Mouse (Mus musculus) left cerebral cortex, postnatal 14 days (tissue): ENCODE data around the gene Prrx2. TPM values are rescaled to one million over a fixed set of nuclear protein-coding genes. Genes with fewer than 3 reads are reported as not detected.

Experiments used
- DNase-seq, 2 experiments: peaks; one replicate each; pipeline ENCODE4 v3.0.0; 2021 to 2022; ENCODE audit warnings: low spot score in 2 of 2, mixed read lengths in 1 of 2
- intact Hi-C: fragments of 180-260 bp; cut with DNase I; formaldehyde crosslinking; loops from one replicate; pipeline ENCODE4 v1.15.1; 2025
- total RNA-seq, 2 experiments: library from RNA; stranded (reverse); gene quantifications; 2 replicates each; pipeline ENCODE4 v1.2.3; 2021

Gene Prrx2
- total RNA-seq, 2 experiments from 2014 or later, result 2.3 to 3.3 TPM

DNA sequence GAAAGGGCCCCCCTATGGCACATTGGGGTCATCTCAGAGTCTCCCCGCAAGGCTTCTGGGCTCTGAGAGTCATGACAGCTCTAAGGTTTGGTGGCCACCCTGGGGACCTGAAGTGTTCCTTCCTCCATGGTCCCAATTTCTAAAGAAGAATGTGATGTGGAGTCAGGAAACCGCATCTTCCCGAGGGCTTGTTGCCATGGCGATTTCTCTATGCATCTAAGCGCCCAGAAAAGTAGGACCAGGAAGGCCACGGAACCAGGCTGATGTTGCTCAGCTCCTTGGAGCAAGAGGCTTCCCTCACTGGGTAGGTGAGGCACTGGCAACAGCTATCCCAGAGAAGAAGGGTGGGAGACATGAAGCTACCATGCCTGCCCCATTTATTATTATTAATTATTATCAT, 22.3 kb downstream of the Prrx2 start:
- intact Hi-C loops, result no loop called here
- DNase-seq, result peak; percentile 42 to 59

DNA sequence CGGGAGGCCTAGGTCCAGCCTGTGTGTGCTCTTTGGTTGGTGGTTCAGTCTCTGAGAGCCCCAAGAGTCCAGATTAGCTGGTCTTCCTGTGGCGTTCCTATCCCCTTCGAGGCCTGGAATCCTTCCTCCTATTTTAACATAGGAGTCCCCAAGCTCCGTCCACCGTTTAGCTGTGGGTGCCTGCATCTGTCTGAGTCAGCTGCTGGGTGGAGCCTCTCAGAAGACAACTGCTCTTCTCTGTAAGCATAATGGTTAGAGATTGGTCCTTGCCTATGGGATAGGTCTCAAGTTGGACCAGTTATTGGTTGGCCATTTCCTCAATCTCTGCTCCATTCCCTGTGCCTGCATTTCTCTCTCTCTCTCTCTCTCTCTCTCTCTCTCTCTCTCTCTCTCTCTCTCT, 25.0 kb downstream of the Prrx2 start:
- no peak for DNase-seq
- intact Hi-C loops, result no loop called here

DNA sequence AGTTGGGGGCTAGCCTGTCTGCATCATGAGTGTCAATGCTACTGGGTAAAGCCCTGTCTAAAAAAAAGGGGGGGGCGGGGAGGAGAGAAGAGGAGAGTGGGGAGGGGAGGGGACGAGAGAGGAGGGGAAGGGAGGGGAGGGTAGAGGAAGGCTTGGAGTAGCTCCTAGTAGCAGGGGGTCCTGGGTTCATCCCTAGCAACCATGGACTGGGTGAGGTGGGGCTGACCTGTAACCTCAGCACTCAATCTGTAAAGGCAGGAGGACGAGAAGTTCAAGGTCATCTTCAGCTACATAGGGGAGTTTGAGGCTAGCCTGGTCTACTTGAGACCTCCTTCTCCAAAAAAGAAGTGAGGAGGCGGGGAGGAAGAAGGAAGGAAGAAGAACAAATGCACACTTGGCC, 27.3 kb downstream of the Prrx2 start:
- DNase-seq, result no peak
- intact Hi-C loops, result no loop called here

GRCm38 (mm10) chr2:30863574-30863973, 28.8 kb downstream of the Prrx2 start:
- DNase-seq, result no peak
- intact Hi-C loops, result no loop called here

DNA sequence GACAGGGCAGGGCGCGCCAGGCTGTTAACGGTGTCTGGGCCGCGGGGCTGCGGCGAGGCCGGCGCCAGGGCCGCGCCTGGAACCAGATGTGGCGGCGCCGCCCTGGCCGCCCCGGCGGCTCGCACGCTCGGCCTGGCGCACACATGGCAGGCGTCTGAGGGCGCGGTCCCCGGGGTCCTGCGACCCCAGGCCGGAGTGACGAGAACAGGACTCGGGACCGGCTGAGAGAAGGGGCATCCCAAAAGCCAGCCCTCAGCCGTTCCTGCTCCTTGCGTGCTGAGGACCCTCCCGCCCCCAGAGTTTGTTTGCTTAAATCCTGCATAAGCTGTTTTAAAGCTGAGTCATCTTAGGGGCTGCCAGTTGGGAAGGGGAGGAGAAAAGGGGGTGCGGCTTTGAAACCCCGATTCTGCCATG, 30.2 kb downstream of the Prrx2 start:
- DNase-seq, result no peak
- intact Hi-C loops, result no loop called here

DNA sequence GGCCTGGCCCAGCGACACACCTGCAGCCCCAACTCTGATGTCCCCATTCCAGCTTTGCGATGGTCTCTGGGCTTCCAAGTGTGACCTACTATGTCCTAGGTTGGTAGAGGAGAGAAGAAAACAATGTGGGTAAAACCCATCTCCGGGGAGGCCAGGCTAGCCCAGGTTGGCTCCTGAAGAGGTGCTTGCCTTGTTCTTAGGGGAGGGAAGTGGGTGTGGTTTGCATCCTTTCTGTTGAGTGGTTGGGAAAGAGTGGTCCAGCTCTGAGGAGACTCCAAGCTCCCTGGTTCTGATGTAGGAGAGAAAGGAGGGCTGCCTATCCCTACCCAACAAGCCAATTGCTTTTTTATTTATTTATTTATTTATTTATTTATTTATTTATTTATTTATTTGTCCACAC, 30.7 kb downstream of the Prrx2 start:
- DNase-seq, result no peak
- intact Hi-C loops, result no loop called here

GRCm38 (mm10) chr2:30870863-30871262, 36.1 kb downstream of the Prrx2 start:
- intact Hi-C loops, result no loop called here
- peak; percentile 32 to 37 for DNase-seq

GRCm38 (mm10) chr2:30872669-30873068, 37.9 kb downstream of the Prrx2 start:
- DNase-seq, result no peak
- intact Hi-C loops, result no loop called here

- no peak for DNase-seq
- intact Hi-C loops, result no loop called here
These were observed 39.7 kb downstream of the Prrx2 start for GRCm38 (mm10) chr2:30874445-30874844.

GRCm38 (mm10) chr2:30875096-30875495, 40.3 kb downstream of the Prrx2 start:
- intact Hi-C loops, result no loop called here
- DNase-seq, result no peak

DNA sequence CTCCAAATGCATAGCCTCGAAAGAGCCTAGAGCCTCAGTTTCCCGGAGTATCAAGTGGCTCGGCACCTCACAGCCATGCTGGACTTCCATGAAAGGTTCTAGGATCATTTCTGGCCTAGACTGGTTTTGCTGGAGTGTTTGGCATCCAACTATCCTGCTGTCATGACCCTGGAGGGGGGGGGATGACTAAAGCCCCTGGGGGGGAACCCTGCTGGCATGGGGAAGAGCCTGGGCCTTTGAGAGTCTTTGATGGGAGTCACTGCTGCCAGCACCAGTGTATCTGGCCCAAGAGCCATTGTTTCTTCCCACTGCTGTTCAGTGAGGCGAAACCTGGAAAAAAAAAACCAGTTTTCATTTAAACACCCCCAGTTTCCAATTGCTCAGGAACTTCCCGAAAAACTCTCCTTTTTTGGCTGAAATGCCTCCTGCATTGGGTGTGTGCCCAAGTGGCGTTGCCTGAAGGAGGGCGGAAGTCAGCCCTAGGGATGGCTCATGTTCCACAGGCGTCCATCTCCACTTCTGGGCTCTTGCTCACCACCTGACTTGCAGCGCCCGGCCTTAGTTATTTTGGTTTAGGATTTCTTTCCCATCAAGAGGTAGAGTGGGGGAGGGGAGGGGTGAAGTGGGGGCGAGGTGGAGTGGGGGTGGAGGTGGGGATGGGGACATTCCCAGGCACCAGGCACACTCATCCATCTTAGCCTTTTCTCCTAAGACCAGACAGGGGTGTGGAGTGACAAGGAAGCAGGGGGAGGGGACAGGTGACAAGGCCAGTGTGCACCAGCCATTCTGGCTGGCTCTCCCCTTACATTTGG, 41.1 kb downstream of the Prrx2 start:
- intact Hi-C loops, result no loop called here
- no peak for DNase-seq

GRCm38 (mm10) chr2:30879481-30879880, 44.7 kb downstream of the Prrx2 start:
- intact Hi-C loops, result no loop called here
- no peak for DNase-seq

GRCm38 (mm10) chr2:30881215-30881614, 46.4 kb downstream of the Prrx2 start:
- intact Hi-C loops, result no loop called here
- no peak for DNase-seq

DNA sequence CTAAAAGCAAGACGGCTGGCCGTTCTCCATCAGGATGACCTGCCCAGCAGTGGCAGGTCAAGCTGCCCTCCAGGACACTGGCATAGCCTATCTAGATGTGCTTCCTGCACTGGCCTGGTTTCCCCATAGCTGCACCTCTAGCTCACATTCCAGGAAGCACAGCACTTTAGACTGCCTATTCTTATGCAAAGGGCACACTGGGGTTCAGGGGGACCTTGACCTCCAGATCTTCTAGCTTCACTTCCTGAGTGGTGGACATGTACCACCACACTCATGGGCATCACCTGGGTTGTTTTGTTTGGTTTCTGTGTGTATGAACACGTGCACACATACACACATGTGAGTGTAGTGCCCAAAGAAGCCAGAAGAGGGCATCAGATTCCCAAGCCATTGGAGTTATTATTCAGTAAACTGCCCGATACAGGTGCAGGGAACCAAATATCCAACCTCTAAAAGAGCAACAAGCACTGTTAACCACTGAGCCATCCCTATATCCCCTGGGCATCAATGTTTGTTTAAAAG, 50.1 kb downstream of the Prrx2 start:
- intact Hi-C loops, result no loop called here
- DNase-seq, result no peak

- intact Hi-C loops, result no loop called here
- peak; percentile 62 to 80 for DNase-seq
These were observed 50.8 kb downstream of the Prrx2 start for GRCm38 (mm10) chr2:30885453-30886163.

GRCm38 (mm10) chr2:30891002-30891401, 56.2 kb downstream of the Prrx2 start:
- intact Hi-C loops, result loop anchor here (2.0 kb wide), 1 partner anchor 44 kb away; no protein-coding TSS in a partner anchor
- DNase-seq, result peak; percentile 45 to 56

- intact Hi-C loops, result no loop called here
These were observed 58.6 kb downstream of the Prrx2 start for GRCm38 (mm10) chr2:30893399-30893798.

GRCm38 (mm10) chr2:30893946-30894345, 59.2 kb downstream of the Prrx2 start:
- intact Hi-C loops, result no loop called here
- DNase-seq, result no peak

More at GRCm38 (mm10) chr2:30893399-30893798, 58.6 kb downstream of the Prrx2 start:
- DNase-seq, result no peak

DNA sequence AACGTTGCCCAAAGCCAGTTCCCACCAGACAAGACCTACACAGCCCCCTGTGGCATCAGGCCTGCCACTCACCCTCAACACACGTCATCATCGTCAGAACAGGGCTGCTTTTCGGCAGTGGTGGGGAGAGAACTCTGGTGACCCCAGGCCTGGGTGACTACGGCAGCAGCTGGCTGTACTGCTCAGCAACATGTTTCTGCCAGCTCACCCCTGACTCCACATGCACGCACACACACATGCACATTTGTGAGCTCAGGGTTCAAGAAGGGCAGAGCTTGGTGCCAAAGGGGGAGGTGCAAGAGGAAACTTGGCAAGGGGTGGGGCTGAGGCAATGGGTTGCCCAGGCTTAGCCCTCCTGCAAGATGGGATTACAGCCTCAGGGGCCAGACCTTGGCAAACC, 62.5 kb downstream of the Prrx2 start:
- intact Hi-C loops, result no loop called here
- DNase-seq, result no peak

DNA sequence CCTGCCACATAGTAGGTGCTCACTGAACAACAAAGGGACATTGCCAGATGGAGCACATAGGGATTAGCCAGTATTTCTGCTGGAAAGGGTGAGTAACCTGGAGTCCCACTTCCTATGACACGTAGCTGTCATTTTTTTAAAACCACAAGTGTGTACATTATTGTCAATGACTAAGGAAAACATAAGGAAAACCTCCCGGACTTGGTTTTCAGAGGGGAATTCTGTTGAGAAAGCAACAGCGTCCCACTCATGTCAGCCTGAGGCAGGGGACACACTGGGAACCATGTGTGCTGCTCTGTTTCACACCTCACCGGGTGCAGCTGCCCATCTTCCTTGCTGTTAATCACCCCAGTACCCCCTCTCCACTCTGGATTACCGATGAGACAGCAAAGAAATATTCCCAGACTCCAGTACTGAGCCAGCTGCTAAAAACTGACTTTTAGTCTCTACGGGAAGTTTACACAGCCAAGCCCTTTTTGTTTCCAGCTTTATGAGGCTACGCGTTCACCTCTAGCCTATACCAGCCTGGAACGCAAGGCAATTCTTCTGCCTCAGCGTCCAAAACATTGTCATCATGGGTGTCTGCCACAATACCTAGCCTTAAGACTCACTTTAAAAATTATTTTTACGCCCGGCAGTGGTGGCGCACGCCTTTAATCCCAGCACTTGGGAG, 64.8 kb downstream of the Prrx2 start:
- no peak for DNase-seq
- intact Hi-C loops, result no loop called here
